ENCODE assay signal across 32 mouse cellular contexts in genomic region chr2:178410286-178410685, GRCm38 (mm10). TPM values are rescaled to one million over a fixed set of nuclear protein-coding genes. Genes with fewer than 3 reads are reported as not detected.
A peak's percentile ranks its signal among the peaks of the same experiment; 100 is the strongest.
DNase-seq lines count a peak whose midpoint lies in the region; ATAC-seq and TF ChIP-seq lines count a peak whose summit lies in the region.
"Had no signal": no experiment of that assay in that cellular context is flagged by ENCODE, and none has a peak within 500 bp of the region (broad histone marks: within the 10 kb centered on the region; RNA-seq: fewer than 3 reads in every experiment).

No protein-coding gene starts in this region.

- 85% methylated on average over 6 of the region's 6 CpGs for WGBS in limb, embryonic 11.5 days
- 84% methylated on average over 6 of the region's 6 CpGs for WGBS in limb, embryonic 10.5 days
- 71% methylated on average over 6 of the region's 6 CpGs for WGBS in stomach, postnatal 0 days

- TF ChIP-seq EP300 in stomach, postnatal 0 days (optimal IDR thresholded peaks at IDR 0.05) = no peak

- H3K27me3 ChIP-seq in limb, embryonic 11.5 days (ENCODE audit: control insufficient read depth, insufficient read depth, low read length) = peaks cover 9% of the 10 kb centered on the region
- H3K27me3 ChIP-seq in limb, embryonic 10.5 days (ENCODE audit: low read depth, poor library complexity, severe bottlenecking) = peaks cover 27% of the 10 kb centered on the region
- H3K27me3 ChIP-seq in stomach, postnatal 0 days (ENCODE audit: control insufficient read depth, insufficient read depth, low read length) = no peaks in the 10 kb centered on the region
- H3K27me3 ChIP-seq: intestine, embryonic 15.5 days had no signal

- peaks cover 9% of the 10 kb centered on the region for H3K4me1 ChIP-seq in limb, embryonic 11.5 days (ENCODE audit: control insufficient read depth, insufficient read depth, low read length)
- H3K4me1 ChIP-seq in limb, embryonic 10.5 days = peaks cover 38% of the 10 kb centered on the region
- peaks cover 7% of the 10 kb centered on the region; the same call in 1 of the 2 replicates for H3K4me1 ChIP-seq in stomach, postnatal 0 days (replicated peaks; ENCODE audit: control insufficient read depth, insufficient read depth)

- peaks cover 4% of the 10 kb centered on the region; the same call in 1 of the 2 replicates for H3K9me3 ChIP-seq in limb, embryonic 11.5 days (ENCODE audit: control insufficient read depth, low read length)
- peaks cover 8% of the 10 kb centered on the region; the same call in 1 of the 2 replicates for H3K9me3 ChIP-seq in limb, embryonic 10.5 days (replicated peaks)
- no peaks in the 10 kb centered on the region for H3K9me3 ChIP-seq in stomach, postnatal 0 days (ENCODE audit: control insufficient read depth, low read length)
- H3K9me3 ChIP-seq: forebrain, embryonic 12.5 days; forebrain, embryonic 15.5 days; heart, embryonic 15.5 days; hindbrain, embryonic 13.5 days had no signal

- no peak overlapping the region for H3K27ac ChIP-seq in limb, embryonic 11.5 days (replicated peaks; ENCODE audit: low read depth, low read length)
- no peak overlapping the region for H3K27ac ChIP-seq in limb, embryonic 10.5 days
- H3K27ac ChIP-seq in stomach, postnatal 0 days (replicated peaks) = no peak overlapping the region
- H3K27ac ChIP-seq: embryonic facial prominence, embryonic 10.5 days; embryonic facial prominence, embryonic 13.5 days; forebrain, embryonic 12.5 days; forebrain, embryonic 15.5 days; heart, embryonic 15.5 days; hindbrain, embryonic 10.5 days; hindbrain, embryonic 13.5 days; intestine, embryonic 15.5 days had no signal

- peak; percentile 17 for DNase-seq in gastrocnemius, adult 18-20 months (ENCODE audit: low spot score)
- DNase-seq in gastrocnemius, postnatal 25 days = no peak
- peak; percentile 7 for DNase-seq in limb, embryonic 11.5 days (ENCODE audit: low spot score)
- DNase-seq in limb, embryonic 10.5 days (ENCODE audit: low spot score) = no peak
- peak; percentile 83 for DNase-seq in adipocyte (ENCODE audit: low spot score)
- DNase-seq in stomach, postnatal 0 days (ENCODE audit: low spot score) = no peak
- DNase-seq: cerebellum, adult 11-12 months; cerebellum, adult 8-10 months; cerebellum, postnatal 10 days; cerebellum, postnatal 36 days; embryo, embryonic 11 days; gastrocnemius, postnatal 36 days; heart, postnatal 10 days; heart, postnatal 36 days; kidney, adult 11 months had no signal

- no peak for TF ChIP-seq CTCF in stomach, postnatal 0 days (IDR thresholded peaks at IDR 0.05; ENCODE audit: low read depth)

- no peak for ATAC-seq in limb, embryonic 11.5 days (ENCODE audit: insufficient number of reproducible peaks, low FRiP score, low TSS enrichment, low read depth)
- ATAC-seq in stomach, postnatal 0 days (ENCODE audit: low FRiP score, low TSS enrichment) = no peak
- ATAC-seq: activated CD4-positive, CD25-positive, alpha-beta regulatory T cell, adult 4 months; CD4-positive, CD25-positive, alpha-beta regulatory T cell, adult 4 months; forebrain, embryonic 15.5 days; hindbrain, embryonic 16.5 days; intestine, embryonic 15.5 days had no signal

- no peak overlapping the region for H3K4me3 ChIP-seq in limb, embryonic 11.5 days (ENCODE audit: low read depth, low read length)
- H3K4me3 ChIP-seq in limb, embryonic 10.5 days = no peak overlapping the region
- H3K4me3 ChIP-seq in stomach, postnatal 0 days (ENCODE audit: low read depth, low read length) = no peak overlapping the region
- H3K4me3 ChIP-seq: embryonic facial prominence, embryonic 10.5 days; embryonic facial prominence, embryonic 13.5 days; erythroblast, embryonic 14.5 days; forebrain, embryonic 12.5 days; forebrain, embryonic 15.5 days; heart, embryonic 12.5 days; heart, embryonic 15.5 days; hindbrain, embryonic 10.5 days; hindbrain, embryonic 13.5 days; intestine, embryonic 15.5 days had no signal

- no peak overlapping the region for H3K9ac ChIP-seq in limb, embryonic 11.5 days (ENCODE audit: low read length)
- no peak overlapping the region for H3K9ac ChIP-seq in stomach, postnatal 0 days (ENCODE audit: low read length)
- H3K9ac ChIP-seq: embryonic facial prominence, embryonic 13.5 days; forebrain, embryonic 12.5 days; forebrain, embryonic 15.5 days; heart, embryonic 12.5 days; heart, embryonic 15.5 days; hindbrain, embryonic 13.5 days; intestine, embryonic 15.5 days had no signal

- H3K36me3 ChIP-seq in limb, embryonic 11.5 days (ENCODE audit: control insufficient read depth, insufficient read depth, low read length) = no peaks in the 10 kb centered on the region
- H3K36me3 ChIP-seq in limb, embryonic 10.5 days = 0 out of 2 replicates have a peak, but pooled peaks cover 5% of the 10 kb centered on the region
- H3K36me3 ChIP-seq in stomach, postnatal 0 days (ENCODE audit: control insufficient read depth, insufficient read depth, low read length) = no peaks in the 10 kb centered on the region
- H3K36me3 ChIP-seq: embryonic facial prominence, embryonic 10.5 days; embryonic facial prominence, embryonic 13.5 days; forebrain, embryonic 12.5 days; forebrain, embryonic 15.5 days; heart, embryonic 12.5 days; heart, embryonic 15.5 days; hindbrain, embryonic 10.5 days; hindbrain, embryonic 13.5 days; intestine, embryonic 15.5 days had no signal

- H3K4me2 ChIP-seq in limb, embryonic 11.5 days (ENCODE audit: low read depth, severe bottlenecking) = no peak overlapping the region
- H3K4me2 ChIP-seq in stomach, postnatal 0 days (replicated peaks; ENCODE audit: low read depth) = no peak overlapping the region
- H3K4me2 ChIP-seq: embryonic facial prominence, embryonic 13.5 days; forebrain, embryonic 12.5 days; forebrain, embryonic 15.5 days; heart, embryonic 12.5 days; heart, embryonic 15.5 days; hindbrain, embryonic 13.5 days; intestine, embryonic 15.5 days had no signal

RNA-seq across cellular contexts. Expression of gene Sycp2, which starts 2.8 kb away (rescaled TPM):
- under 1 TPM in 1 of 2 experiments, not detected in 1; 0.09 TPM for total RNA-seq in gastrocnemius, adult 18-20 months (2021)
- total RNA-seq in gastrocnemius, postnatal 25 days (2021) = under 1 TPM; 0.11 to 0.13 TPM
- polyA plus RNA-seq in limb, embryonic 11.5 days (2014; fragmentation: Nextera tagmentation; extraction: Ambion mirVana) = 0.09 and 0.20 TPM in 2 replicates
- polyA plus RNA-seq in limb, embryonic 10.5 days (2016; fragmentation: Nextera tagmentation; extraction: Ambion mirVana) = 0.04 and 0.09 TPM in 2 replicates
- polyA plus RNA-seq in stomach, postnatal 0 days (2015; fragmentation: Nextera tagmentation; extraction: Ambion mirVana) = 0.02 TPM in 1 of 2 replicates, not detected in the other
- total RNA-seq: granulocyte monocyte progenitor cell, adult 5-6 weeks; MEL had no signal
- polyA plus RNA-seq: C2C12; CD4-positive, CD25-positive, alpha-beta regulatory T cell, adult 4 months; erythroblast, embryonic 14.5 days had no signal

RNA-seq across cellular contexts. Expression of gene Ppp1r3d, which starts 4.0 kb away (rescaled TPM):
- 1 to 10 TPM; 2.5 to 4.1 TPM for total RNA-seq in gastrocnemius, adult 18-20 months (2021)
- 1 to 10 TPM; 2.6 to 2.9 TPM for total RNA-seq in gastrocnemius, postnatal 25 days (2021)
- polyA plus RNA-seq in limb, embryonic 11.5 days (2014; fragmentation: Nextera tagmentation; extraction: Ambion mirVana) = 3.0 and 3.1 TPM in 2 replicates
- polyA plus RNA-seq in limb, embryonic 10.5 days (2016; fragmentation: Nextera tagmentation; extraction: Ambion mirVana) = 1.6 and 2.3 TPM in 2 replicates
- 2.8 and 3.3 TPM in 2 replicates for polyA plus RNA-seq in stomach, postnatal 0 days (2015; fragmentation: Nextera tagmentation; extraction: Ambion mirVana)
- total RNA-seq: MEL had no signal
- polyA plus RNA-seq: activated CD4-positive, CD25-positive, alpha-beta regulatory T cell, adult 4 months; C2C12; CD4-positive, CD25-positive, alpha-beta regulatory T cell, adult 4 months had no signal

RNA-seq across cellular contexts. Expression of gene Fam217b, which starts 4.0 kb away (rescaled TPM):
- 1 to 10 TPM; 2.2 to 2.6 TPM for total RNA-seq in gastrocnemius, adult 18-20 months (2021)
- total RNA-seq in gastrocnemius, postnatal 25 days (2021) = 1 to 10 TPM; 2.0 TPM
- 5.3 and 8.6 TPM in 2 replicates for polyA plus RNA-seq in limb, embryonic 11.5 days (2014; fragmentation: Nextera tagmentation; extraction: Ambion mirVana)
- polyA plus RNA-seq in limb, embryonic 10.5 days (2016; fragmentation: Nextera tagmentation; extraction: Ambion mirVana) = 3.9 and 5.4 TPM in 2 replicates
- 2.9 and 3.6 TPM in 2 replicates for polyA plus RNA-seq in stomach, postnatal 0 days (2015; fragmentation: Nextera tagmentation; extraction: Ambion mirVana)
- total RNA-seq: MEL had no signal
- polyA plus RNA-seq: C2C12; erythroblast, embryonic 14.5 days had no signal

RNA-seq across cellular contexts. Expression of gene Cdh26, which starts 20.0 kb away (rescaled TPM):
- not detected for total RNA-seq in gastrocnemius, adult 18-20 months (2021)
- not detected for total RNA-seq in gastrocnemius, postnatal 25 days (2021)
- 0.40 and 0.55 TPM in 2 replicates for polyA plus RNA-seq in limb, embryonic 11.5 days (2014; fragmentation: Nextera tagmentation; extraction: Ambion mirVana)
- 0.50 and 0.69 TPM in 2 replicates for polyA plus RNA-seq in limb, embryonic 10.5 days (2016; fragmentation: Nextera tagmentation; extraction: Ambion mirVana)
- 0.38 and 0.39 TPM in 2 replicates for polyA plus RNA-seq in stomach, postnatal 0 days (2015; fragmentation: Nextera tagmentation; extraction: Ambion mirVana)
- total RNA-seq: gastrocnemius, postnatal 36 days; granulocyte monocyte progenitor cell, adult 5-6 weeks; heart, adult 8-10 months; MEL had no signal
- polyA plus RNA-seq: activated CD4-positive, CD25-positive, alpha-beta regulatory T cell, adult 4 months; C2C12; CD4-positive, CD25-positive, alpha-beta regulatory T cell, adult 4 months; erythroblast, embryonic 14.5 days; heart, embryonic 15.5 days had no signal

Comparison
In these comparisons a context has a peak if more than half of its experiments do, and no peak if none do; other contexts are left out.
1. DNase-seq: peak in gastrocnemius, adult 18-20 months (single experiment), limb, embryonic 11.5 days (single experiment) and adipocyte (single experiment); none in gastrocnemius, postnatal 25 days (single experiment), limb, embryonic 10.5 days (single experiment) and stomach, postnatal 0 days (single experiment).